Mouse (Mus musculus) cerebellum, adult 2 months (tissue): ENCODE results near the gene Olfr1371.

Experiments
- CTCF ChIP-seq: fragments of 200-500 bp; IDR thresholded peaks from 2 replicates; pipeline ENCODE4 v1.5.1; 2011; ENCODE audit warnings: low read depth, mild to moderate bottlenecking, control low read depth, low read length, moderate library complexity, borderline replicate concordance; ENCODE audit not compliant: insufficient read depth
- POLR2A ChIP-seq: fragments of 200-500 bp; IDR thresholded peaks from 2 replicates; pipeline ENCODE4 v1.6.1; 2011; ENCODE audit warnings: low read length, control low read depth, borderline replicate concordance; ENCODE audit not compliant: insufficient read depth

GRCm38 (mm10) chr11:52252692-52253091 is 38.9 kb upstream of the Olfr1371 start:
- TF ChIP-seq POLR2A (no peak), CTCF (no peak)
